Mouse (Mus musculus): ENCODE data around the gene Npw. TPM values are rescaled to one million over a fixed set of nuclear protein-coding genes. Genes with fewer than 3 reads are reported as not detected.
A peak's percentile ranks its signal among the peaks of the same experiment; 100 is the strongest.

Gene Npw
- polyA plus RNA-seq, 1 experiment from 2014 or later = not detected

GRCm38 (mm10) chr17:24696011-24696697 is 37.9 kb upstream of the Npw start, which contains the start of the genes Gfer and Noxo1:
TSS of gene Gfer (minus strand) at chr17:24696156.
TSS of gene Noxo1 (plus strand) at chr17:24696234.
- H3K9me3 ChIP-seq (ENCODE audit: control insufficient read depth, low read length) = no peaks in the 10 kb centered on the region
- no peaks in the 10 kb centered on the region for H3K27me3 ChIP-seq (ENCODE audit: control insufficient read depth, insufficient read depth, low read length)
- H3K9ac ChIP-seq (replicated peaks; ENCODE audit: low read length) = peak within 1 kb of the TSS; percentile 76
- peak within 1 kb of the TSS; percentile 77 for H3K4me2 ChIP-seq (ENCODE audit: low read length)
- H3K27ac ChIP-seq (replicated peaks; ENCODE audit: low read depth, low read length) = peak within 1 kb of the TSS; percentile 92
- under 1% methylated on average over 75 of the region's 76 CpGs for WGBS
- peak within 1 kb of the TSS; percentile 73 for H3K4me3 ChIP-seq (replicated peaks; ENCODE audit: low read depth, low read length)
- peak; percentile 94 for DNase-seq
- peaks cover 14% of the 10 kb centered on the region; the same call in 1 of the 2 replicates for H3K4me1 ChIP-seq (ENCODE audit: control insufficient read depth, insufficient read depth, low read length)
- H3K36me3 ChIP-seq (ENCODE audit: control insufficient read depth, insufficient read depth, low read length) = peaks cover 36% of the 10 kb centered on the region
- peak; percentile 93 for ATAC-seq (ENCODE audit: low FRiP score, low TSS enrichment)

DNA sequence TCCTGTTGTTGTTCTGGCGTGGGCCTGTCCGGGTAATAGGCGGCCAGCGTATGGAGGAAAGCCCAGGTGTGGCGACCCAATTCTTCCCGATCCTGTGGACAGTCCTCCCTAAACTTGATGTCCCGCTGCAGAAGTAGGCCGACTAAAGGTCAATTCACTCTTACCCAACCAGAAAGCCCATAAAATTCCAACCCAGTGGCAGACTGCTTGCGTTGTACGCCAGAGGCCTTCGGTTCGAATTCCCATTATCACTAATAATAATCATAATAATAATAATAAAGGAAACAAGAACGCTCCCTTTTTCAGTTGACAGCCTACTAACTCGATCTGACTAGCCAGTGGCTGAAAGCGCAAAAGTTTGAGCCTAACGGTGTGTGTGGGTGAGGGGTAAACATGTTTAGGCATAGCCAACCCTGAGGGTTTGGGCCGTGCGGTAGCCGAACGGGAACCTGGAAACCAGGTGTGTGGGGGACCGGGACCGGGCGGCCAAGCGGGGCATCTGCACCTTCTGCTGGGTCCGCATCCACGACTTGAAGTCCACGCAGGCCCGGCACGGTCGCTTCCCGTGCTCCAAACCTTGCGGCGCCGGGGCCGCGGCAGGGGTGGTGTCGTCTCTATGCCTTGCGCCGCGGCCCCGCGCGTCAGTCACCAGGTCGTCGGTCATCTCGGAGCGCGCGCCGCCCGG is 37.2 kb upstream of the Npw start:
- H3K4me2 ChIP-seq (ENCODE audit: low read length) = peak overlapping the region; percentile 77
- peak overlapping the region; percentile 76 for H3K9ac ChIP-seq (replicated peaks; ENCODE audit: low read length)
- H3K36me3 ChIP-seq (ENCODE audit: control insufficient read depth, insufficient read depth, low read length) = peaks cover 29% of the 10 kb centered on the region
- ATAC-seq (ENCODE audit: low FRiP score, low TSS enrichment) (peak; percentile 38), DNase-seq (no peak)
- peak overlapping the region; percentile 92 for H3K27ac ChIP-seq (replicated peaks; ENCODE audit: low read depth, low read length)
- H3K9me3 ChIP-seq (ENCODE audit: control insufficient read depth, low read length) = no peaks in the 10 kb centered on the region
- H3K4me3 ChIP-seq (replicated peaks; ENCODE audit: low read depth, low read length) = peak overlapping the region; percentile 73
- peaks cover 4% of the 10 kb centered on the region; the same call in 1 of the 2 replicates for H3K27me3 ChIP-seq (ENCODE audit: control insufficient read depth, insufficient read depth, low read length)
- H3K4me1 ChIP-seq (ENCODE audit: control insufficient read depth, insufficient read depth, low read length) = peaks cover 21% of the 10 kb centered on the region
- 7% methylated on average over 51 of the region's 51 CpGs for WGBS

GRCm38 (mm10) chr17:24692385-24692784 is 34.1 kb upstream of the Npw start:
- no peak for DNase-seq
- WGBS = 94% methylated on average over 5 of the region's 5 CpGs
- Histone ChIP-seq H3K36me3 (ENCODE audit: control insufficient read depth, insufficient read depth, low read length) (peaks cover 14% of the 10 kb centered on the region), H3K9me3 (ENCODE audit: control insufficient read depth, low read length) (no peaks in the 10 kb centered on the region), H3K4me1 (ENCODE audit: control insufficient read depth, insufficient read depth, low read length) (peaks cover 40% of the 10 kb centered on the region), H3K4me3 (replicated peaks; ENCODE audit: low read depth, low read length) (no peak overlapping the region), H3K9ac (replicated peaks; ENCODE audit: low read length) (no peak overlapping the region), H3K27ac (replicated peaks; ENCODE audit: low read depth, low read length) (no peak overlapping the region), H3K4me2 (ENCODE audit: low read length) (no peak overlapping the region), H3K27me3 (ENCODE audit: control insufficient read depth, insufficient read depth, low read length) (peaks cover 21% of the 10 kb centered on the region; the same call in 1 of the 2 replicates)
- no peak for ATAC-seq (ENCODE audit: low FRiP score, low TSS enrichment)

DNA sequence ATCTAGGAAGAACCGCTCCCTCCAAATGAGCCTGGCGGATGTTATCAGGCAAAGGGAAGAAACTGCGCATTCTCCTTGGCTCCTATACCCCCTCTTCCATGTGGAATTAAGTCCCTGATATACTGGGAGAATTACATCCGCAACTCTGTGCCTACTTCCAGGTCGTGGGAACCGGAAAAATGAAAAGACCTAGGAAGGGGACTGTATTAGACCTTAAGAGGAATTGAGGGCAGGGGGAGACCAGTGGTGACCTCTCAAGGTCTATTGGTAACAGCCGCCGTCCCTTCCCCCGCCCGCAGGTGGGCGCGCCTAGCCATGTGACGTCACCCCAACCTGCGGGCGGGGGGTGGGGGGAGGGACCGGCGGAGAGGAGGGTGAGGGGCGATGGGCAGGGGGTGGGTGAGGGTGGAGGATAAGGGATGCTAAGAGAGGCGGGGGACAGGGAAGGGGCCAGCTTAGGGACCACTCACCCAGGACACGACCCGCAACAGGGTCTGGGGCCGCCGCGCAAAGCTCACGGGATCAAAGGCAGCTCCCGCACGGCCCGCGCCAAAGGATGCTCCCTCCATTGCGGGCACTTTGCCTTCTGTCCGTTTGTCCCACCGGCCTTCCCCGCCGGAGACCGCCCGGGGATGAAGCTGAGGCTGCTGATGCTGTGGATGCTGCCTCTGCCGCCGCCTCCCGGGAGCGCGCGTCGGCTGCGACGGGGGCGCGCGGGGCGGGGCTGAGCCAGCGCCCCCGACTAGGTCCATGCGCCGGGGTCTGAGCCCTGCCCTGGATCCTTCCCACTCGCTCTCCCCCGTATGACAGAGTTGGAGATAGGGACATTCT is 31.2 kb upstream of the Npw start, which contains the start of gene Syngr3:
Syngr3 (minus strand) TSS at position 705 of the 831 bp plus-strand sequence.
- H3K27me3 ChIP-seq (ENCODE audit: control insufficient read depth, insufficient read depth, low read length) = peaks cover 24% of the 10 kb centered on the region; the same call in 1 of the 2 replicates
- H3K9ac ChIP-seq (replicated peaks; ENCODE audit: low read length) = peak within 1 kb of the TSS; percentile 93
- no peaks in the 10 kb centered on the region for H3K9me3 ChIP-seq (ENCODE audit: control insufficient read depth, low read length)
- peaks cover 14% of the 10 kb centered on the region for H3K36me3 ChIP-seq (ENCODE audit: control insufficient read depth, insufficient read depth, low read length)
- peak within 1 kb of the TSS; percentile 73 for H3K4me3 ChIP-seq (replicated peaks; ENCODE audit: low read depth, low read length)
- under 1% methylated on average over 50 of the region's 55 CpGs for WGBS
- H3K27ac ChIP-seq (replicated peaks; ENCODE audit: low read depth, low read length) = peak within 1 kb of the TSS; percentile 91
- peak; percentile 66 for ATAC-seq (ENCODE audit: low FRiP score, low TSS enrichment)
- DNase-seq = peak; percentile 80
- peak within 1 kb of the TSS; percentile 75 for H3K4me2 ChIP-seq (ENCODE audit: low read length)
- H3K4me1 ChIP-seq (ENCODE audit: control insufficient read depth, insufficient read depth, low read length) = peaks cover 29% of the 10 kb centered on the region

DNA sequence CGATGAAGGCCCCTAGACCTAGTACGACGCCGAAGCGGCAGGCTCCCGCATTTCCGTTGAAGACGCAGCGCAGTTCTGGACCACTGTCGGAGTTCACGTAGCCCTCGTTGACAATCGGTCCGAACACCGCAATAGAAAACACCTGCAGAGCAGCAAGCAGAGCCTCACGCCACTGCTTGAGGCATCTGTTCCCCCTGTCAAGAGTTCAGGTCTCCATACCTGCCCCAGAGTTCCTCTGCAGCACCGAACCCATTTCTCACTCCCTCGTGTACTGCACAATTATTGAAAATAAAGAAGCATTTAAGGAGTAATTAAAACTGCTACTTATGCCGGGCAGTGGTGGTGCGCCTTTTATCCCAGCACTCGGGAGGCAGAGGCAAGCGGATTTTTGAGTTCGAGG is 29.3 kb upstream of the Npw start:
- 20% methylated on average over 23 of the region's 23 CpGs for WGBS
- ATAC-seq (ENCODE audit: low FRiP score, low TSS enrichment) = no peak
- peak overlapping the region; percentile 28 for H3K4me3 ChIP-seq (replicated peaks; ENCODE audit: low read depth, low read length)
- peak overlapping the region; percentile 75 for H3K4me2 ChIP-seq (ENCODE audit: low read length)
- DNase-seq = no peak
- peak overlapping the region; percentile 31; the same call in 1 of the 2 replicates for H3K9ac ChIP-seq (replicated peaks; ENCODE audit: low read length)
- H3K27me3 ChIP-seq (ENCODE audit: control insufficient read depth, insufficient read depth, low read length) = peaks cover 24% of the 10 kb centered on the region; the same call in 1 of the 2 replicates
- no peaks in the 10 kb centered on the region for H3K9me3 ChIP-seq (ENCODE audit: control insufficient read depth, low read length)
- H3K4me1 ChIP-seq (ENCODE audit: control insufficient read depth, insufficient read depth, low read length) = peaks cover 29% of the 10 kb centered on the region
- H3K27ac ChIP-seq (replicated peaks; ENCODE audit: low read depth, low read length) = no peak overlapping the region
- H3K36me3 ChIP-seq (ENCODE audit: control insufficient read depth, insufficient read depth, low read length) = peaks cover 6% of the 10 kb centered on the region

- H3K36me3 ChIP-seq (ENCODE audit: control insufficient read depth, insufficient read depth, low read length) = peaks cover 2% of the 10 kb centered on the region
- H3K27me3 ChIP-seq (ENCODE audit: control insufficient read depth, insufficient read depth, low read length) = peaks cover 24% of the 10 kb centered on the region; the same call in 1 of the 2 replicates
- WGBS = 1% methylated on average over 25 of the region's 25 CpGs
- peaks cover 29% of the 10 kb centered on the region for H3K4me1 ChIP-seq (ENCODE audit: control insufficient read depth, insufficient read depth, low read length)
- no peak overlapping the region for H3K27ac ChIP-seq (replicated peaks; ENCODE audit: low read depth, low read length)
- ATAC-seq (ENCODE audit: low FRiP score, low TSS enrichment) (no peak), DNase-seq (peak; percentile 45)
- peak overlapping the region; percentile 28 for H3K4me3 ChIP-seq (replicated peaks; ENCODE audit: low read depth, low read length)
- H3K9ac ChIP-seq (replicated peaks; ENCODE audit: low read length) = peak overlapping the region; percentile 31; the same call in 1 of the 2 replicates
- peak overlapping the region; percentile 75 for H3K4me2 ChIP-seq (ENCODE audit: low read length)
- H3K9me3 ChIP-seq (ENCODE audit: control insufficient read depth, low read length) = no peaks in the 10 kb centered on the region
These were observed 28.9 kb upstream of the Npw start for GRCm38 (mm10) chr17:24687146-24687595.

GRCm38 (mm10) chr17:24686514-24686913 is 28.3 kb upstream of the Npw start:
- WGBS = 31% methylated on average over 16 of the region's 16 CpGs
- DNase-seq = no peak
- Histone ChIP-seq H3K4me3 (replicated peaks; ENCODE audit: low read depth, low read length) (no peak overlapping the region), H3K4me1 (ENCODE audit: control insufficient read depth, insufficient read depth, low read length) (peaks cover 29% of the 10 kb centered on the region), H3K4me2 (ENCODE audit: low read length) (no peak overlapping the region), H3K27me3 (ENCODE audit: control insufficient read depth, insufficient read depth, low read length) (peaks cover 24% of the 10 kb centered on the region; the same call in 1 of the 2 replicates), H3K9ac (replicated peaks; ENCODE audit: low read length) (no peak overlapping the region), H3K27ac (replicated peaks; ENCODE audit: low read depth, low read length) (no peak overlapping the region), H3K36me3 (ENCODE audit: control insufficient read depth, insufficient read depth, low read length) (peaks cover 6% of the 10 kb centered on the region), H3K9me3 (ENCODE audit: control insufficient read depth, low read length) (no peaks in the 10 kb centered on the region)
- no peak for ATAC-seq (ENCODE audit: low FRiP score, low TSS enrichment)

GRCm38 (mm10) chr17:24677500-24678080 is 19.3 kb upstream of the Npw start:
- H3K36me3 ChIP-seq (ENCODE audit: control insufficient read depth, insufficient read depth, low read length) = peaks cover 57% of the 10 kb centered on the region
- no peak overlapping the region for H3K9ac ChIP-seq (replicated peaks; ENCODE audit: low read length)

More at GRCm38 (mm10) chr17:24677500-24678080, 19.3 kb upstream of the Npw start:
- 92% methylated on average over 24 of the region's 24 CpGs for WGBS
- DNase-seq = no peak
- H3K27me3 ChIP-seq (ENCODE audit: control insufficient read depth, insufficient read depth, low read length) = no peaks in the 10 kb centered on the region
- no peak overlapping the region for H3K27ac ChIP-seq (replicated peaks; ENCODE audit: low read depth, low read length)
- no peak for ATAC-seq (ENCODE audit: low FRiP score, low TSS enrichment)
- no peaks in the 10 kb centered on the region for H3K9me3 ChIP-seq (ENCODE audit: control insufficient read depth, low read length)
- H3K4me2 ChIP-seq (ENCODE audit: low read length) = no peak overlapping the region
- H3K4me1 ChIP-seq (ENCODE audit: control insufficient read depth, insufficient read depth, low read length) = no peaks in the 10 kb centered on the region
- H3K4me3 ChIP-seq (replicated peaks; ENCODE audit: low read depth, low read length) = no peak overlapping the region

All from midbrain, embryonic 14.5 days (tissue).